Mouse (Mus musculus) thymus, adult 2 months (tissue): ENCODE data around the gene Cep295.

Experiments used
- CTCF ChIP-seq: fragments of 200-500 bp; IDR thresholded peaks from 2 replicates; pipeline ENCODE4 v1.5.1; 2012; ENCODE audit warnings: mild to moderate bottlenecking, control low read depth, low read length, moderate library complexity, borderline replicate concordance; ENCODE audit not compliant: control insufficient read depth, poor library complexity, insufficient read depth; ENCODE audit errors: extremely low read depth
- POLR2A ChIP-seq: fragments of 200-500 bp; IDR thresholded peaks from 2 replicates; pipeline ENCODE4 v1.6.1; 2012; ENCODE audit warnings: mild to moderate bottlenecking, low read length, control low read depth, moderate library complexity; ENCODE audit not compliant: control insufficient read depth, poor library complexity, insufficient read depth; ENCODE audit errors: extremely low read depth

DNA sequence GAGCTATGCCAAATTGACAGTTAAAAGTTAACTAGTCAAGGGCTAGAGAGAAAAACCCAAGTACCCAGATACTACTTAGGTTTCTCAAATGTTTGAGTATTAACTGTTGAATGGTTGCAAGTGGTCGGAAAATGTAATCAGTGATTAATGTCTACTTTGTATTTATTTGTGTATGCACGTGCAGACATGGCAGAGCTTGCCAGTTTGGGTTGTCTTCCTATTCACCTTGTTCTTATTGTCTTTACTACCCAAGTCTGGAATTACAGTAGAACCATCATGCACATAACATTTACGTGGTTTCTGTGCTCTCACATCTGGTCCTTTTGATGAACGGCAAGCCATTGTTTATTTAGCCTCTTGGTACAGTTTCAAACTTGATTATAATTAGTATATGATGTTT lies 48.2 kb downstream of the Cep295 start:
- TF ChIP-seq CTCF = no peak
- TF ChIP-seq POLR2A = no peak
